Mouse (Mus musculus): ENCODE measurements around the gene Sox9.

DNA sequence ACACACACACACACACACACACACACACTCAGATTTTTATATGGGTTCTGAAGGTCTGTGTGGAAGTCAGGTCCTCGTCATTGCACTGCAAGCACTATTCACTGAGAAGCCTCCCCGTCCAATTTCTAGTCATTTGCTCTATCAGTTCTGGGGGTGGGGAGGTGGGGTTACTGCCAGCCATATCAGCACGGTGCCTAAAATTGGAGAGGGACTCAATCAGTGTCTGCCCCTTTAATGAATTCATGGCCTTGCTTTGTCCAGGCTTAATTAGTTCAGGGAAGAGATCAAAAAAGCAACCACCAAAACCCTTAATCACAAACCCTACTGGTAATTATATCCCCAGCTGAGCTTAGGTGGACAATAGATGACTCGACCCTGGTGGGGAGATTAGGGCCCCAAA, 25.5 kb upstream of the Sox9 start:
- TF ChIP-seq CTCF (IDR thresholded peaks at IDR 0.05; ENCODE audit: extremely low read depth, insufficient read depth, low read length) (no peak), POLR2A (IDR thresholded peaks at IDR 0.05; ENCODE audit: extremely low read depth, insufficient read depth, low read length) (no peak)

Data from cortical plate, adult 2 months (tissue).